Mouse (Mus musculus): ENCODE results near the gene Coq3.
A peak's percentile ranks its signal among the peaks of the same experiment; 100 is the strongest.

DNA sequence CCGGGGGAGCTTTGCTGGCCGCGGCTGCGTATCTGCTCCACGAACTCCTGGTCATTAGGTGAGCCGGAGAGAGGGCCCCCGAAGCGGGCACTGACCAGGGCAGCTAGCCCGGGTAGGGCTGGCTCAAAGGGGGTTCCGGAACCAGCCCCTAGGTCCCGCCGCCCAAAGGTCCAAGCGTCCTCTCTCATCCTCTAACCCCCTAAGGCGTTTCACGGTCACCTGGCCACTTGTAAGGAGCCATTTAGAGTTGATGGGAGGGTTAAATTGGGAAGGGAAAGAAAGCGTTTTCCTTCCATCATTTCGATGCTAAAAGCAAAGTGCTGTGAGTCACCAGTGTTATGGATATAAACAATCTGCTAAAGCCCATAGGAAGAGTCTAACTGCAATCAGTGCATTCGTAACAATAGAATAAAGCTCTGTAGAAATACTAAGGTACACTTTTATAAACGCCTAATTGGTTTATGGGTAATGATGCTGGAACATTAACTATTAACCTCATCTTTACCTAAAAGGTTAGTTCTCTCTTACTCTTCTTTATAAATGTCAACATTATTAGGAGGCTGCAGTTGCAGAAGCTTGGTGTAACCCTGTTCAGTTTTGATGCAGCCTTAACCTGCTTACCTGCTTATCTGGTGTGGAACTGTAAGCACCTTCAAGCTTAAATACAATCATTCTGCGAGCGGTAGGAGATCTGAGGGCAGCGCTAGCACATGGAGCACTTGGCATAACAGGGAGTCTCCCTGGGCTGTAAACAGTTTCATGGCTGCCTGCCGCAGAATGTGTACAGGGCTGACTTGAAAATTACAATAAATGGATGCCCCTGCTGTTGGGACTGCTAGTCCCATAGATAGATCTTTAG is 52.5 kb downstream of the Coq3 start:
- TF ChIP-seq CTCF (IDR thresholded peaks at IDR 0.05; ENCODE audit: borderline replicate concordance, insufficient read depth, low read length) (no peak), POLR2A (IDR thresholded peaks at IDR 0.05; ENCODE audit: low read depth, low read length) (0 out of 2 replicates have a peak, but pooled peaks have one; percentile 8)
